Mouse (Mus musculus) hindbrain, embryonic 15.5 days (tissue): Measurements from ENCODE around the gene Zfp385b. TPM values are rescaled to one million over a fixed set of nuclear protein-coding genes. Genes with fewer than 3 reads are reported as not detected.

ENCODE experiments used
- ATAC-seq: fragments of 200-750 bp; cut with Nextera tagmentation; 2 replicates; pipeline ENCODE4 v1.8.0; 2017; ENCODE audit warnings: low read depth, moderate number of reproducible peaks, moderate TSS enrichment; ENCODE audit not compliant: low FRiP score
- H3K27ac ChIP-seq: fragments of 300-500 bp; sonication (generic); replicated peaks from 2 replicates; pipeline ENCODE4 v1.5.1; 2015; ENCODE audit warnings: mild to moderate bottlenecking, inconsistent platforms
- H3K27me3 ChIP-seq: fragments of 300-500 bp; sonication (generic); 2 replicates; pipeline ENCODE4 v1.6.1; 2015; ENCODE audit warnings: control low read depth, inconsistent platforms
- H3K36me3 ChIP-seq: fragments of 300-500 bp; sonication (generic); 2 replicates; pipeline ENCODE4 v1.6.1; 2015; ENCODE audit warnings: control low read depth, inconsistent platforms
- H3K4me1 ChIP-seq: fragments of 300-500 bp; sonication (generic); replicated peaks from 2 replicates; pipeline ENCODE4 v1.6.1; 2015; ENCODE audit warnings: control low read depth, inconsistent platforms
- H3K4me2 ChIP-seq: fragments of 300-500 bp; sonication (generic); 2 replicates; pipeline ENCODE4 v1.6.1; 2015; ENCODE audit warnings: moderate library complexity, mild to moderate bottlenecking, inconsistent platforms
- H3K4me3 ChIP-seq: fragments of 300-500 bp; sonication (generic); 2 replicates; pipeline ENCODE4 v1.5.1; 2015; ENCODE audit warnings: mild to moderate bottlenecking, inconsistent platforms
- H3K9ac ChIP-seq: fragments of 300-500 bp; sonication (generic); 2 replicates; pipeline ENCODE4 v1.6.1; 2015; ENCODE audit warnings: inconsistent platforms
- H3K9me3 ChIP-seq: fragments of 300-500 bp; sonication (generic); 2 replicates; pipeline ENCODE4 v1.6.1; 2016; ENCODE audit warnings: control low read depth, inconsistent platforms
- WGBS: fragments of 180-500 bp; shearing (Covaris S2); methylation state at CpG from one replicate; pipeline ENCODE4 v1.1.7; 2015; 5-methylcytosine and 5-hydroxymethylcytosine counted together
- polyA plus RNA-seq: library from polyadenylated mRNA; unstranded; fragments of >200 nt; fragmentation: Nextera tagmentation; extraction: Ambion mirVana; gene quantifications from 2 replicates; pipeline ENCODE4 v1.2.1, GENCODE M21; 2015

Zfp385b gene
- polyA plus RNA-seq, 1 experiment from 2014 or later, result 12.9 TPM

DNA sequence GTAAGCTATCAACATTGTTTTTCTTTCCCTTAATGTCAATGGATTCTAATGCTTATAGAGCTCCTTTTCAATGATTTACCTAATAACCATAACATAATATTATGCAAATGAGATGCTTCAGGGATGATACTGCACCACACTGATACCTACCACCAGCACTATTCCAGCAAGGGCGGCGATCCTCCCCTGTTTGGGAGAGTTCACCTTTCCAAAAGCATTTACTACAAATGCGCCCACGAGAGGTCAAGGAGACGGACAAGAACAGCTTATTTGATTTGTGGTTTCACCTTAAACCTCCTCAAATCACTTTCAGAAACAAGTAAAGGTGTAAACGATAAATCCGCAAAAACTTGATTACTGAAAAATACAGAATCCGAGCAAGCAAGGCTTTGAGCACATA is 4.5 kb downstream of the Zfp385b start:
- H3K4me3 ChIP-seq, result no peak overlapping the region

DNA sequence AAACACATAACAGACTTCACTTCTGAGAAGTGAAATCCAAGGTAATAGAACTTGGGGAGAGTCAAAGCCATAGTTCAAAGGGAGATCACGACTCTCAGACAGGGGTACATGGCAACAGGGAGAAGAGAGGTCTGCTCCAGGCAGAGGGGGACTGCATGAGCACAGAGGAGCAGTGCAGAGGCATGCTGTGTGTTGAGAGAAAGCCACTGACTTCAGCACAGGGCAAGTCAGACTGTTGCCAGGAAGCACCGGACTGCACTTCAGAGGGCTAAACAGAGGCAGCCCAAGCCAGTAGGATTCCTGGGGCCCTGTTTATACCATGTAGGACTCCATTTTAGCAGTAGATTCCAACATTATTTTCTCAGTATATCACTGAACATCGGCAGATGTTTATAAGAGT is 6.4 kb downstream of the Zfp385b start:
- Histone ChIP-seq H3K27me3 (peaks cover 7% of the 10 kb centered on the region), H3K4me3 (no peak overlapping the region), H3K36me3 (no peaks in the 10 kb centered on the region), H3K27ac (no peak overlapping the region), H3K9me3 (no peaks in the 10 kb centered on the region), H3K4me1 (peaks cover 15% of the 10 kb centered on the region), H3K9ac (no peak overlapping the region), H3K4me2 (no peak overlapping the region)
- 79% methylated on average over 3 of the region's 3 CpGs for WGBS
- ATAC-seq, result no peak

More for the DNA sequence above, 4.5 kb downstream of the Zfp385b start:
- Histone ChIP-seq H3K36me3 (no peaks in the 10 kb centered on the region), H3K9ac (no peak overlapping the region), H3K27me3 (peaks cover 19% of the 10 kb centered on the region), H3K9me3 (no peaks in the 10 kb centered on the region), H3K4me1 (peaks cover 15% of the 10 kb centered on the region), H3K4me2 (0 out of 2 replicates have a peak overlapping the region, but pooled peaks have one; percentile 2), H3K27ac (no peak overlapping the region)
- ATAC-seq, result no peak
- WGBS, result 89% methylated on average over 8 of the region's 8 CpGs

DNA sequence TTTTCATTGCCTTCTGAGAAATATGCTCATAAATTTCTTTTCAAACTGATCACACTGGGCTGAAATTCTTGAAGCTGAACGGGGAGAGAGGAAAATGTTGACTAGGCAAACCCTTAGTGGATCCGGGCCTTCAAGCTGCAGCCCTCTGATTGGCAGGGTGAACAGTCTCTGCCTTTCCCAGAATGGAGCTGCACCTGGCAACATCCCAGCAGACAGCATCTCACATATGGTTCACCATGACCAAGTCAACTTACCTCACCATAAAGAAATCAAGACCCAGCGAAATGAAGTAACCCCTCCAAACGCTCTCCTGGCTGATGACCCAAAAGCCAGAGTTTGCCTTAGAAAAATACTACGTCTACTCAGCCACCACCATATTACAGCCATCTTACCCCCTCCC is 8.7 kb downstream of the Zfp385b start:
- no peak overlapping the region for H3K4me3 ChIP-seq
- no peak overlapping the region for H3K9ac ChIP-seq
- H3K4me2 ChIP-seq, result no peak overlapping the region
- no peak for ATAC-seq
- 86% methylated on average over 5 of the region's 5 CpGs for WGBS
- no peak overlapping the region for H3K27ac ChIP-seq
- H3K27me3 ChIP-seq, result peaks cover 2% of the 10 kb centered on the region; the same call in 1 of the 2 replicates
- H3K9me3 ChIP-seq, result no peaks in the 10 kb centered on the region
- peaks cover 2% of the 10 kb centered on the region for H3K4me1 ChIP-seq
- H3K36me3 ChIP-seq, result no peaks in the 10 kb centered on the region

DNA sequence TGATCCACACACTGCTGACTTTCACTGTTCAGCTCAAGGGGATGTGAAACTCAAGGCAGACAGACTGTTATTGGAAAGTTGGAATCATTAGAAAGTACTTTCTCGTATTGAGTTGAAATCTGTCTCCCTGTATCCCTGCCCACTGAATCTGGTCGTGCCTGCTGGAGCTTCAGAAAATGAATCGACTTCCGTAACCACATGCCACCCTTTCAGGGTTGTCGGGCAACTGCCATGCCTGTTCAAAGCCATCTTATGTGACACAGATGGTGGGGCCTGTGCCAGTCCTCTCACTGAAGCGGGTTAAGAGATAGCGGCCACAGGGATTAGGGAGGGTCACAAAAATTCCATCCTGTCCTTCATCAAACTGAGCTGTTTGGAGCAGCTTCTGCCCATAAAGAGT is 14.7 kb downstream of the Zfp385b start:
- H3K27ac ChIP-seq, result no peak overlapping the region
- H3K9ac ChIP-seq, result no peak overlapping the region
- H3K4me1 ChIP-seq, result no peaks in the 10 kb centered on the region
- H3K9me3 ChIP-seq, result no peaks in the 10 kb centered on the region
- no peaks in the 10 kb centered on the region for H3K36me3 ChIP-seq
- H3K27me3 ChIP-seq, result no peaks in the 10 kb centered on the region
- no peak overlapping the region for H3K4me2 ChIP-seq
- WGBS, result 84% methylated on average over 7 of the region's 7 CpGs
- no peak overlapping the region for H3K4me3 ChIP-seq
- ATAC-seq, result no peak

DNA sequence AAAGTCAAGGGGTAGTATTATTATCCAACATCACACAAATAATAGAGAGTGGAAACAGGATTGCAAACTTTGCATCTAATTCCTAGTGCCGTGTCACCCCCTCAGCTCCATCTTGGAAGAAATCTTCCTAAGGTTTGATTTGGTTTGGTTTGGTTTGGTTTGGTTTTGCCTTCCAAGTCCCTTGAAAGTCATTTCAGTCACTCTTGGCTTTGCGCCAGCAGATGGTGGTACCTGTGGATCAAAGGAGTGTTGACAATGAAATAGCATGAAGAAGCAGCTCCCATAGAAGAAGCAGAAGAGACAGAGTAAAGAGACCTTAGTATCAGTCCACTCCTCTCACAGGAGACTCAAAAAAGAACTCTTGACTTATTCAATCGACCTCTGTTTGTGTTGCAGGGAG is 17.1 kb downstream of the Zfp385b start:
- no peaks in the 10 kb centered on the region for H3K27me3 ChIP-seq
- 92% methylated on average over 3 of the region's 3 CpGs for WGBS
- no peak overlapping the region for H3K4me2 ChIP-seq
- no peak overlapping the region for H3K27ac ChIP-seq
- no peak overlapping the region for H3K4me3 ChIP-seq
- H3K9ac ChIP-seq, result no peak overlapping the region
- H3K9me3 ChIP-seq, result no peaks in the 10 kb centered on the region
- H3K4me1 ChIP-seq, result no peaks in the 10 kb centered on the region
- ATAC-seq, result no peak
- H3K36me3 ChIP-seq, result no peaks in the 10 kb centered on the region

DNA sequence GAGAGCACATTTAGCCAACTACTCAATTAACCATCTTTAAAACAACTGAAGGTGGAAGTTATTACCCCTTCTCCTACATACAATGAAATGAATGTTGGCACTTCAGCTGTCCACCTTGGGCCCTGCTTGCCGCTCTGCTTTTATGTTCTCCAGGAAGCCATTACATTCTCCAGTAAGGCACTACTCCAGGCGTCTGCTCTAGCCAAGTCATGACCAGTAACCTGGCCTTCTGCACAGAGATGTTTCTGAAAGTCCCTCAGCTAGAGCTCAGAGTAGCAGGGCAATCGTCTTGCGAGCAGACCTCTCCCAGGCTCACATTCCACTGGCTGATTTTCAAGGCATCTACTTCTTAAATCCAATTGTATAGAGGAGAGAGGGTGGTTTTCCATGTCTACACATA is 18.0 kb downstream of the Zfp385b start:
- H3K4me2 ChIP-seq, result no peak overlapping the region
- H3K9ac ChIP-seq, result no peak overlapping the region
- WGBS, result 93% methylated on average over 4 of the region's 4 CpGs
- no peaks in the 10 kb centered on the region for H3K9me3 ChIP-seq
- H3K27me3 ChIP-seq, result no peaks in the 10 kb centered on the region
- no peaks in the 10 kb centered on the region for H3K4me1 ChIP-seq
- H3K4me3 ChIP-seq, result no peak overlapping the region
- no peaks in the 10 kb centered on the region for H3K36me3 ChIP-seq
- H3K27ac ChIP-seq, result no peak overlapping the region
- ATAC-seq, result no peak

DNA sequence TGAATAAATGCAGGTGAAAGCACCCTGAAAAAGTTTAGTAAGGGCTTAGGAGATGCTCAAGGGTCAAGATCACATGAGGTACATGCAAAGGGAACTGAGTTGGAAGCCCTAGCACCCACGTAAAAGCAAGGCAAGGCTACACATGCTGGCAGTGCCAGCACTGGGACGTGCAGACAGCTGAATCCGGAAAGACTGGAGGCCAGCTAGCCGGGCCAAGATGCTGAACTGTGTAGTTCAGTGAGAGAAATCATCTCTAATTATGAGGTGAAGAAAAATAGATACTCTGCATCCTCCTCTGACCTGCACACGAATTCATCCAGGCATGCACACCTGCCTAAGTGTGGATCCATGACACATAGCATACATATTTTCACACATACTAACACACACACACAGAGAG is 18.4 kb downstream of the Zfp385b start:
- WGBS, result 86% methylated on average over 5 of the region's 5 CpGs
- Histone ChIP-seq H3K4me3 (no peak overlapping the region), H3K9me3 (no peaks in the 10 kb centered on the region), H3K27ac (no peak overlapping the region), H3K36me3 (no peaks in the 10 kb centered on the region), H3K4me2 (no peak overlapping the region), H3K4me1 (no peaks in the 10 kb centered on the region), H3K27me3 (no peaks in the 10 kb centered on the region), H3K9ac (no peak overlapping the region)
- no peak for ATAC-seq

DNA sequence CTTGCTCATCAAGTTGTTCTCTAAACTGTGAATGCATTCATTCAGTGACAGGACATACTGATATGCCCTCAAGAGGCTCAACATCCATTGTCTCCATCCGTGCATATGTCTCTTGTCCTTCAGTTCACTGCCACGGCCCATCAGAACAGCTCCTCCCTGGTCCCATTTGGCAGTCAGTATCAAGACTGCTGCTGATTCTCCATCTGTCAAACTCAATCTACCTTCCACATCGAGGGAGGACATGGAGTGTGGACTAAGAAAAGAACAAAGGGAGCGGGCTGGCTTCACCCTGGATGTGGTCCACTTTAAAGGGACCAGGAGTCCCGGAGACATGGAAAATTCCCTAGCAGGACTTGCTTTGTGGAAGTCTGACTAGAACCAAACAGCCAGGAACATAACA is 22.2 kb downstream of the Zfp385b start:
- no peak for ATAC-seq
- WGBS, result 63% methylated on average over 5 of the region's 5 CpGs
- Histone ChIP-seq H3K27me3 (no peaks in the 10 kb centered on the region), H3K4me2 (no peak overlapping the region), H3K9ac (no peak overlapping the region), H3K4me1 (no peaks in the 10 kb centered on the region), H3K27ac (no peak overlapping the region), H3K9me3 (no peaks in the 10 kb centered on the region), H3K36me3 (no peaks in the 10 kb centered on the region), H3K4me3 (no peak overlapping the region)

DNA sequence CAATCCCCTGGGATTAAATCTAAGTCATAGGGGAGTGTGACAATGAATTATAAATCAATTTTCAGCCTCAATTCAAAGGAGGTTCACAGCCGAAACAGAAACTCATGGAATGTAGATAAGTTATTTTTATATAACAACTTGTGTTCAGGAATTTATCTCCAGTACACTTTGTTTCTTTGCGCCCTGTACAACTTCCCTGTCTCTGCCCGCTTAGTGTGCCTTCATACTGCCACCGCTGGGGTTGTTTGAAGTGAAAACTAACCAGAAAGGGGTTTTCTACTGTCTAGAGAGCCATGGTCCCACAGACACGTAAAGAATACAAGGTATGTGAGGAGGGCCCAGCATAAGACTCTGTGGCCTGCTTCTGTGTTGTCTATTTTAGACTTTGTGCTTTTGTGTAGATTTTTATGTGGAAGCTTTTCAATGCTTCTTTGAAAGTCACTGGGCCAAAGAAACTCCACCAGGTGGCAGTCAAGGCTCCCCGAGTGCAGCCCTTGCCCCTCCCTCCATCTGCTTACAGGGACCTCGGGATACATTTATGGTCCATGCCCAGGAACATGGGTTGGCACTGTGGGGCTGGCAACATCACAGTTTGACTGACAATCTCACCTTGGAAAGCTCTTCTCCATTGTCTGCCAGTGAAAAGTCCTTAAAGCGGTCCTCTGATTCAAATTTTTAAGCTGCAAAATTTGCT is 23.4 kb downstream of the Zfp385b start:
- Histone ChIP-seq H3K4me1 (no peaks in the 10 kb centered on the region), H3K36me3 (no peaks in the 10 kb centered on the region), H3K27ac (no peak overlapping the region), H3K4me2 (no peak overlapping the region), H3K9ac (no peak overlapping the region), H3K4me3 (no peak overlapping the region), H3K9me3 (no peaks in the 10 kb centered on the region), H3K27me3 (no peaks in the 10 kb centered on the region)
- ATAC-seq, result no peak
- 72% methylated on average over 8 of the region's 8 CpGs for WGBS

DNA sequence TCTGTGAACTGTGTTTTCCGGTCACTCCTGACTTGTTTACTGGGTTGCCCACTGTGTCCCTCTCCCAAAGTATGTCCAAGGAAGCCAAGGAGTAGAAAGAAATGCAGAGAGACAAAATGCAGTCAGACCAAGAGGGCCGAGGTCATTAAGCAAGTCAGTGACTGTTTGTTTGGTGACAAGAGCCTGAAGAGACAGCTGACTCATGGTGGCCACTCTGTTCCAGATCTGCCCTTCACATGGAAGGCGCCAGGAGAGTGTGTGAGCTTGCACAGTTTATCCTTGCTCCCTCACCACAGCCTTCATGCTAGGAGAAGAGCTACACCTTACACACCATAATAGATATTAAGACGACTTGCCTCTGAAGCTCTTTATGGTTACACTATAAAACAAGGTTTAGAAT is 28.6 kb downstream of the Zfp385b start:
- no peaks in the 10 kb centered on the region for H3K27me3 ChIP-seq
- no peak overlapping the region for H3K27ac ChIP-seq
- no peaks in the 10 kb centered on the region for H3K4me1 ChIP-seq
- H3K9ac ChIP-seq, result no peak overlapping the region
- no peaks in the 10 kb centered on the region for H3K36me3 ChIP-seq
- no peak for ATAC-seq
- H3K9me3 ChIP-seq, result no peaks in the 10 kb centered on the region
- no peak overlapping the region for H3K4me3 ChIP-seq
- no peak overlapping the region for H3K4me2 ChIP-seq
- WGBS, result 81% methylated on average over 4 of the region's 4 CpGs

DNA sequence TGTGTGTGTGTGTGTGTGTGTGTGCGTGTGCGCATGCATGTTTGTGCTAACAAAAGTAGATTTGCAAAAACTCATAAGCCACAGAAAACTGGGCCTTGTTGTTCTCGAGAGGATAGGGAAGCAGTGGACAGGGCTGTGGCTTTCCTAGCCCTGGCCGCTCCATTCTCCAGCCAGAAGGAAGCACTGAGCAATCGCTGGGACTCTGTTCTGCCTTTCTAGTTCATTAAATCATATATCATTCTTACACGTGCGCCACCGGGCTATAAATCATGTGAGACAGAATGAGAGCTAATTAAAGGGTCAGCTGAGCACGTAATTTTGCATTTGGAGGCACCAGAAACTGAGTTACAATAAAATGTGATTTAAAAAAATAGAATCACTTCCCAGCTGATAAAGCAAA is 29.1 kb downstream of the Zfp385b start:
- 59% methylated on average over 9 of the region's 9 CpGs for WGBS
- no peak overlapping the region for H3K4me2 ChIP-seq
- H3K36me3 ChIP-seq, result no peaks in the 10 kb centered on the region
- no peak for ATAC-seq
- no peak overlapping the region for H3K27ac ChIP-seq
- H3K9ac ChIP-seq, result no peak overlapping the region
- no peaks in the 10 kb centered on the region for H3K27me3 ChIP-seq
- H3K4me3 ChIP-seq, result no peak overlapping the region
- H3K9me3 ChIP-seq, result no peaks in the 10 kb centered on the region
- H3K4me1 ChIP-seq, result no peaks in the 10 kb centered on the region

DNA sequence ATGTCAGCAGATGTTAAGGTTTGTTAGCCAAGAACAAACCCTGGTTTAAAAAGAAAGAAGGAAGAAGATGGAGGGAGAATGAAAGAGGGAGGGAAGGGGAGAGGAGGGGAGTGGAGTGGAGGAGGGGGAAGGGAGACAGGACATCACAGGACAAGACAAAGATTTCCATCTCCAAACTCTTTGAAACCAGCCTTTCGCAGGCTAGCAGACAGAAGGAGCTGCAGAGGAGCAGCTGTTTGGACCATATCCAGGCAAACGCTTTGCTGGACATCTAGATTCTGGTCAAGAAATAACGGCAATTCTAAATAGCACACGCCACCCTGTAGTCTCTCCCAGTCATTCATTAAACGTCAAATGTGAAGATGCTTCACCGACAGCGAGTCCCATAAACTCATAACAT is 38.0 kb downstream of the Zfp385b start:
- no peak for ATAC-seq
- Histone ChIP-seq H3K27ac (no peak overlapping the region), H3K4me1 (no peaks in the 10 kb centered on the region), H3K4me3 (no peak overlapping the region), H3K27me3 (no peaks in the 10 kb centered on the region), H3K36me3 (no peaks in the 10 kb centered on the region), H3K4me2 (no peak overlapping the region), H3K9me3 (no peaks in the 10 kb centered on the region), H3K9ac (no peak overlapping the region)
- WGBS, result 68% methylated on average over 7 of the region's 7 CpGs

DNA sequence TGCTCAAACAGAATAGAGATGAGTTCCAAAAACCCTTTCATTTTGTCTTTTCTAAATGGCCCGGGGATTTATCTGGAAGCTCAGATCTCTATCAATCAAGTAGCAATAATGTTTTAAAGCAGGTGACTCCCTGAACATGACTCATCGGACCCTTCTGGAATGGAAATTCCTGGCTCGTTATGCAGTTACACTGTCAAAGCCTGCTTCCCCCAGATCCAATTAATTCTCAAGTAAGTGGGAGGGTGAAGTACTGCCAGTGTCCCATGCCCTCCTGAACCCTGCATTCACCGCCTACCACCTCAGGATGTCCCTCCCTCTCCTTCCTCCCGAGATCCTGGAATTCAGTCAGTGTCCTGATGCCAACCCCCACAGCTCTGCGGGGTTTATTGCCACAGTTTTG is 41.7 kb downstream of the Zfp385b start:
- 34% methylated on average over 6 of the region's 6 CpGs for WGBS

More for the DNA sequence above, 41.7 kb downstream of the Zfp385b start:
- no peak overlapping the region for H3K4me3 ChIP-seq
- H3K9ac ChIP-seq, result no peak overlapping the region
- H3K4me2 ChIP-seq, result no peak overlapping the region
- H3K27me3 ChIP-seq, result no peaks in the 10 kb centered on the region
- no peak for ATAC-seq
- H3K4me1 ChIP-seq, result no peaks in the 10 kb centered on the region
- H3K9me3 ChIP-seq, result no peaks in the 10 kb centered on the region
- H3K36me3 ChIP-seq, result no peaks in the 10 kb centered on the region
- no peak overlapping the region for H3K27ac ChIP-seq
